Mouse (Mus musculus): ENCODE data around the gene Smagp. TPM values are rescaled to one million over a fixed set of nuclear protein-coding genes. Genes with fewer than 3 reads are reported as not detected.

Gene Smagp
- polyA plus RNA-seq, 1 experiment from 2014 or later, result 4.1 TPM

DNA sequence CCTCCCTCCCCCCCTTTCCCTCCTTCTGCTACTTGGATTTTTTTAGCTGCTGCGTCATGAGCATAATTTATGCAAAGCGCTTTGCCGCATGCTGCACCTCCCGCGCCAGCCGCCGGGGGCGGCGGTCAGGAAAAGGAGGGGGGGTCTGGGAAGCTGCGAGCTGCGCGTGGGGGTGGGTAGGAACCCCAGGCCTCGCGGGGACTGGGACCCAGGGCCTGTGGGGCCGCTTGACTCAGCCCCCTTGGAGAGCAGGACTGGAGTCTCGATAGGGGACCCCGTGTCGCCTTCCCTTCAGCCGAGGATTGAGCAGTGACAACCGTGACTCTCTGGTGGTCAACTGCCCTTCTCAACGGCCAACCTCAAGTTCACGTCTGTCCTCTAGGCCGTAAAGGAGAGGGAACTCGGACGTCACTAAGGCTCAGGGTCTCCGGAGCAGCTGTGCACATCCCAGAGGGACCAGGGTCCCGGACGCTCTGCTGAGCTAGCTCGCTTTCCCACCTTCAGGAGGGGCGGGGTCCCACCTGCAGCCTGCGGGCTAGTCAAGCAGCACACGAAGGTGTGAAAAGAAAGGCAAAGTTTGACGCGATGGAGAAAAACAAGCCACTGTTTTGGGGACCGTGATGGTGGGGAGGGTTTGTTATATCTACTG, 36.6 kb downstream of the Smagp start:
- Histone ChIP-seq H3K4me3 (peak overlapping the region; percentile 75), H3K27me3 (peaks cover 21% of the 10 kb centered on the region), H3K9ac (peak overlapping the region; percentile 95), H3K27ac (replicated peaks) (peak overlapping the region; percentile 90), H3K4me1 (replicated peaks) (peaks cover 27% of the 10 kb centered on the region), H3K4me2 (peak overlapping the region; percentile 80), H3K9me3 (no peaks in the 10 kb centered on the region), H3K36me3 (no peaks in the 10 kb centered on the region)
- under 1% methylated on average over 35 of the region's 35 CpGs for WGBS
- ATAC-seq (ENCODE audit: low read depth), result peak; percentile 68

DNA sequence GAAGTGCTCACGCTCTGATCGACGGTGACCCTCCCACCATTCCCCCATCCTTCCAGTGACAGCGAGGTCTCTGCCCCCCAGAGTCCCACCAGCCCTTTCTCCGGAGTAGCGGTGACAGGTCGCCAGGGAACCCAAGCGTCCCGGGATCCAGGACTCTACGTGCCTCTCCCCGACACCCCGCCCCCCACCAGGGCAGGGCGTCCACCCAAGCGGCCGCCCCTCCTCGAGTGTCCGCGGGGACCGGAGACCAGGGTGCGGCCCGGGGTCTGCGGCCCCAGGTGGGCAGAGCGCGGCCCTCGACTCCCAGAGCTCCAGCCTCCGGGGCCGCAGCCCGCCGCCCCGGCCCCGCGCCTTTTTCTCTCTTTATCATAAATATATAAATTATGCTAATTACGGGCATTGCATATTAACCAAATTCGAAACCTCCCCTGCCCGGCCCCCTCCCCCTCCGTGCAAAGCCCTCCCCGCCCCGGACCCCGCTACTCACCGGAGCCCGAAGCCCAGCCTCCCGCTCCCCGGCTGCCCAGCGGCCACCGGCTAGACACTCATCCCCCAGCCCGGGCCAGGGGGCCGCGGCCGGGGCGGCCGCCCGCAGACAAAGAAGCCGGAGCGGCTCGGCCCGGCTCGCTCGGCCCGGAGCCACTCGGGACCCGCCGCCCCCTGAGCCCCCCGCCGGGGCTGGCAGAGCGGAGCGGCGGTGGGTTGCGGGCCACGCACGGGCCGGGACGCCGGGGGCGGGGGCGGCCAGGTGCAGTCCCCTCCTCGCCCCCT, 37.3 kb downstream of the Smagp start, which contains the start of gene Pou6f1:
Gene Pou6f1, minus strand, starts transcription at position 709 of the 771 bp plus-strand sequence.
- Histone ChIP-seq H3K4me1 (replicated peaks) (peaks cover 20% of the 10 kb centered on the region), H3K4me3 (peak within 1 kb of the TSS; percentile 75), H3K4me2 (peak within 1 kb of the TSS; percentile 80), H3K9me3 (no peaks in the 10 kb centered on the region), H3K9ac (peak within 1 kb of the TSS; percentile 95), H3K36me3 (no peaks in the 10 kb centered on the region), H3K27me3 (peaks cover 21% of the 10 kb centered on the region), H3K27ac (replicated peaks) (peak within 1 kb of the TSS; percentile 90)
- peak; percentile 76 for ATAC-seq (ENCODE audit: low read depth)
- WGBS, result under 1% methylated on average over 75 of the region's 76 CpGs

DNA sequence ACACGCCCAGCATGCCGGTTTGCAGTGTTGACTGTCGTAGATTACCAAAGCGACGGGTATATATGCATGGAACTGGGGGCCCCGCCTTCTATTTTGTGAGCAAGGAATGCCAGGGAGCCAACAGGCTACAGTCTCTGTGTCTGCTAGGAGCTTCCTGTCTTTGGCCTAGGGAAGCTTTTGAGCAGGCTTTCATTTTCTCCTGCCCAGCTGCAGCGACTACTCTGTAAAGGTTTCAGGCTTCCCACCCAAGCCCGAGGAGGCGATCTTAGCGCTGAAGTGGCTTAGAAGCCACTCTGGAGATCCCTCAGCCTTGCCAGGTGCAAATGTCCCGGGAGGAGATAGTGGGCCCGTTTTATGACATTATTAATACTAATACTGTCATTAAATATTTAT, 37.9 kb downstream of the Smagp start:
- peak overlapping the region; percentile 80 for H3K4me2 ChIP-seq
- H3K9ac ChIP-seq, result peak overlapping the region; percentile 95
- H3K4me1 ChIP-seq (replicated peaks), result peaks cover 19% of the 10 kb centered on the region
- H3K27ac ChIP-seq (replicated peaks), result peak overlapping the region; percentile 90
- WGBS, result under 1% methylated on average over 12 of the region's 12 CpGs
- peaks cover 21% of the 10 kb centered on the region for H3K27me3 ChIP-seq
- ATAC-seq (ENCODE audit: low read depth), result no peak; the same call in 1 of the 2 replicates
- H3K9me3 ChIP-seq, result no peaks in the 10 kb centered on the region
- peak overlapping the region; percentile 75 for H3K4me3 ChIP-seq
- no peaks in the 10 kb centered on the region for H3K36me3 ChIP-seq

DNA sequence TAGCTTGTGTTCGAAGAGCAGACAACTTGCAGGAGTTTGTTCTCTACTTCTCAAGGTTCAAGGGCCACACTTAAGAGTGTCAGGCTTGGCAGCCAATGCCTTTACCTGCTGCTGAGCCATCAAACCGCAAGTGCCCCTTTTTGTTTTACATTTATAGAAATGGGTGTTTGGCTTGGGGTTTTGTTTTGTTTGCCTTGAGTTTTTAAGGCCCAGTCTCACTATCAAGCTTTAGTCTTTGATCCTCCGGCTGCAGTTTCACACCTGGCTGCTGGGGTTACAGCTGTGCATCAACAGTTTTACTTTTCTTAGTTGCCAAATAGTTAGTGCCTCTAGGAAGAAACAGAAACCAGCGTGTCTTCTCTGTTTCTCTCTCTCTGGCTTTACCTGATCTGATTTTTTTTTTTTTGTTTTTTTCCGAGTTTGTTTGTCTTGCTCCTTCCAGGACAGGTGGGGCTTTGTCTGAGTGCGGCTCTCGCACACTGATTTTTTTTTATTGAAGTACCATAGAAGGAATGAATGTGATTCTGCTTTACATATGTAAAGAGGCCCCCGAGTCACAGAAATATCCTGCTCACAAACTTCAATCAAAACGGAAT, 38.4 kb downstream of the Smagp start:
- peaks cover 17% of the 10 kb centered on the region for H3K27me3 ChIP-seq
- H3K4me1 ChIP-seq (replicated peaks), result peaks cover 19% of the 10 kb centered on the region
- H3K36me3 ChIP-seq, result no peaks in the 10 kb centered on the region
- H3K9ac ChIP-seq, result peak overlapping the region; percentile 95
- peak overlapping the region; percentile 75 for H3K4me3 ChIP-seq
- H3K9me3 ChIP-seq, result no peaks in the 10 kb centered on the region
- peak overlapping the region; percentile 80 for H3K4me2 ChIP-seq
- no peak for ATAC-seq (ENCODE audit: low read depth)
- peak overlapping the region; percentile 90 for H3K27ac ChIP-seq (replicated peaks)
- WGBS, result 21% methylated on average over 9 of the region's 9 CpGs

DNA sequence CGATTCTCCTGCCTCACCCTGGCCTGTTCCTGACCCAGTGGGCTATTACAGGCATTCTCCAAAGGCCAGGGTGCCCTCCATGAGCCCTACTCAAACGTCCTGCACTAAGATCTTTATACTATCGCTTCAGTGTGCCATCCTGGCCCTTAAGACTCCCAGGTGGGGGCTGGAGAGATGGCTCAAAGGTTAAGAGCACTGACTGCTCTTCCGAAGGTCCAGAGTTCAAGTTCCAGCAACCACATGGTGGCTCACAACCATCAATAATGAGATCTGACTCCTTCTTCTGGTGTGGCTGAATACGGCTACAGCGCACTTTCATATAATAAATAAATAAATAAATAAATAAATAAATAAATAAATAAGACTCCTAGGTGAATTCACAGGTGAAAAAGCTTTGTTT, 43.9 kb downstream of the Smagp start:
- H3K9ac ChIP-seq, result no peak overlapping the region
- ATAC-seq (ENCODE audit: low read depth), result no peak
- H3K27ac ChIP-seq (replicated peaks), result no peak overlapping the region
- no peak overlapping the region for H3K4me2 ChIP-seq
- 84% methylated on average over 6 of the region's 6 CpGs for WGBS
- peaks cover 37% of the 10 kb centered on the region for H3K36me3 ChIP-seq
- H3K4me3 ChIP-seq, result no peak overlapping the region
- no peaks in the 10 kb centered on the region for H3K9me3 ChIP-seq
- H3K27me3 ChIP-seq, result no peaks in the 10 kb centered on the region
- no peaks in the 10 kb centered on the region for H3K4me1 ChIP-seq (replicated peaks)

DNA sequence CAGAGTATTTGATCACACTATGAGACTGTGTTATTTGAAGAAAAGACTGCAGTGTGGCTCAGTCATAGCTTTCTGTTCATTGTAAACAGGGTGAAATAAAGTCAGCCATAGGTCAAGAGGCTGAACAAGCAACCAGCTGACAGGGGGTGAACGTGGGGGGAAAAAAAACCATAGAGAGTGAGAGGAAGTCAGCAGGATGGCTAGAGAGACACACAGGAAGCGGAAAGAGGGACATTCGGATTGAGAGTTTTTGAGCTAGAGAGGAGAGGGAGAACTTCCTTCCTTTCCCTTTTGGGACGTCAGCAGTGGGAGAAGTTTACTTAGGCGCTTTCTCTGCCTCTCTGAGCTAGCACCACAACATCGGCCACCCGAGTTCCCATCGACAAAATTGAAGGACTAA, 46.3 kb downstream of the Smagp start:
- Histone ChIP-seq H3K27ac (replicated peaks) (no peak overlapping the region), H3K9me3 (no peaks in the 10 kb centered on the region), H3K9ac (no peak overlapping the region), H3K36me3 (peaks cover 61% of the 10 kb centered on the region), H3K4me1 (replicated peaks) (no peaks in the 10 kb centered on the region), H3K4me2 (no peak overlapping the region), H3K4me3 (no peak overlapping the region), H3K27me3 (no peaks in the 10 kb centered on the region)
- ATAC-seq (ENCODE audit: low read depth), result no peak
- WGBS, result 74% methylated on average over 8 of the region's 8 CpGs

DNA sequence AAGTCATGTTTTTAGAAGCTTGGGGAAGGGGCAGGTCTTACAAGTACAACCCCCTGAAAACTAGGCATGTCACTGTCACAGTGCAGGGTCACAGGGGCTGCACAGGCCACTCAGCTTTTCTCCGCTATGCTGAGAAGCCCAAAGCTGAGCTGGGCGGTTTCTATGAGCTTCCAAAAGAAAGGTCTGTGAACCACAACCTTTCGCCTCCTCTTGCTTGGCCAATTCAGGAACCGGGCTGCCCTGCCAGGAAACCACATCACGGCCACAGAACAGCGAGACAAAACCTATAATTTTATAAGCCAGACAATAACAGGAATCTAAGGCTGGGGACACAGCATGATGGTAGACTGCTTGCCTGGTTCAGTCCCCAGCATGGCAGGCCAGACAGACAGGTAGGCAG, 48.4 kb downstream of the Smagp start:
- ATAC-seq (ENCODE audit: low read depth), result no peak
- Histone ChIP-seq H3K4me3 (no peak overlapping the region), H3K9me3 (no peaks in the 10 kb centered on the region), H3K9ac (no peak overlapping the region), H3K4me2 (no peak overlapping the region), H3K27me3 (no peaks in the 10 kb centered on the region), H3K36me3 (peaks cover 74% of the 10 kb centered on the region), H3K27ac (replicated peaks) (no peak overlapping the region), H3K4me1 (replicated peaks) (no peaks in the 10 kb centered on the region)
- WGBS, result 87% methylated on average over 6 of the region's 6 CpGs

DNA sequence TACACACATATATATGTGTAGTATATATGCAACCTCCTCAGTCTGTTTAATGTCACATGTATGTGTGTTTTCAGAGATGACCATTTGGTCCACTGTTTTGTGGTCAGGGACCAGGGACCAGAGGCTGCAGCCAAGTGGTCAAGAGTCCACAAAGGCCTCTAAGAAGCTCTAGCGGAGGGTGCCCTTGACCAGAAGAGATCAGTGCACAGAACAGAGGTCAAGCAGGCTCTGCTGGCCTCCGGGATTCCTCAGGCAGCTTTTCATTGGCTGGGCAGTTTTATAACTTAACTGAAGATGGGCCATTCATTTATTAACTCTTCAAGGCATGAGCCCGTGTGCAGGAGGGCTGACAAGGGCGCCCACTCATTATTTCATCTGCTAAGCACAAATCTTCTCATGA, 49.6 kb downstream of the Smagp start:
- ATAC-seq (ENCODE audit: low read depth), result no peak
- Histone ChIP-seq H3K4me1 (replicated peaks) (no peaks in the 10 kb centered on the region), H3K9me3 (no peaks in the 10 kb centered on the region), H3K27ac (replicated peaks) (no peak overlapping the region), H3K27me3 (no peaks in the 10 kb centered on the region), H3K36me3 (peaks cover 83% of the 10 kb centered on the region), H3K4me3 (no peak overlapping the region), H3K9ac (no peak overlapping the region), H3K4me2 (no peak overlapping the region)
- 74% methylated on average over 4 of the region's 4 CpGs for WGBS

DNA sequence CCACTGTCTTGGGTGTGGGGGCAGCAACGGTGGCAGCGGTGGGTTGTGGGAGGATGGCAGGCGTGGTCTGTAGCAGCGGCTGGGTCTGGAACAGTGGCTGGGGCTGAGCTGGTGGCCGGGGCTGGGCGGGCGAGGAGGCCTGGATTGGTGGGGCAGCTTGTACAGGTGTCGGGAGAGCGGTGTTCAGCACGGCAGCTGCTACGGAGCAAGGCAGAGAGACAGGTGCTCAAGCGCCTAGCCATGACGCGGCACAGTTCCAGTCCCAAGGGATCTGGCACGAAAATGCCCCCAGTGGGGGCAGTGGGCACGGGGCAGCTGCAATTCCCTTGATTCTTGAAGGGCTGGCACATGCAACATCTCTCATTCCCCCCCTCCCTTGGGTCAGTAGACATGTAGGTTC, 50.8 kb downstream of the Smagp start:
- no peak overlapping the region for H3K27ac ChIP-seq (replicated peaks)
- no peaks in the 10 kb centered on the region for H3K27me3 ChIP-seq
- WGBS, result 92% methylated on average over 16 of the region's 16 CpGs
- no peaks in the 10 kb centered on the region for H3K4me1 ChIP-seq (replicated peaks)
- no peak for ATAC-seq (ENCODE audit: low read depth)
- H3K9ac ChIP-seq, result no peak overlapping the region
- H3K9me3 ChIP-seq, result no peaks in the 10 kb centered on the region
- peaks cover 77% of the 10 kb centered on the region for H3K36me3 ChIP-seq
- no peak overlapping the region for H3K4me3 ChIP-seq
- no peak overlapping the region for H3K4me2 ChIP-seq

DNA sequence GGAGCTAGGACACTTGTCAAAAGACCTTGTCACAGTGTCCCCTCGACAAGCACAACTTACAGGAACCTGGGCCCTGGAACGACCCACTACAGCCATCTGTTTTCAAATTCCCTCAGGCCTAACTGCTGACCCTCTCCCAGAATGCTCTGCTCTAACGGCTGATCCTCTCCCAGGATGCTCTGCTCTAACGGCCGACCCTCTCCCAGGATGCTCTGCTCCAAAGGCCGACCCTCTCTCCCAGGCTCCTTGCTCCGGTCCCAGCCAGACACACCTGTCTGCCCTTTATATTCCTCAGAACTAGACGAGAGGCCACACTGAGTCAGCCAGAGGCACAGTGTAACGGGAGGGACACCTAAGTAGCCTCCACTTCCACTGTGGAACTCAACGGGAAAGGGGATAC, 56.6 kb downstream of the Smagp start:
- 91% methylated on average over 10 of the region's 10 CpGs for WGBS
- no peak overlapping the region for H3K4me2 ChIP-seq
- H3K9ac ChIP-seq, result no peak overlapping the region
- no peak overlapping the region for H3K4me3 ChIP-seq
- no peak overlapping the region for H3K27ac ChIP-seq (replicated peaks)
- no peaks in the 10 kb centered on the region for H3K4me1 ChIP-seq (replicated peaks)
- no peak for ATAC-seq (ENCODE audit: low read depth)
- no peaks in the 10 kb centered on the region for H3K9me3 ChIP-seq
- peaks cover 78% of the 10 kb centered on the region for H3K36me3 ChIP-seq
- H3K27me3 ChIP-seq, result no peaks in the 10 kb centered on the region

DNA sequence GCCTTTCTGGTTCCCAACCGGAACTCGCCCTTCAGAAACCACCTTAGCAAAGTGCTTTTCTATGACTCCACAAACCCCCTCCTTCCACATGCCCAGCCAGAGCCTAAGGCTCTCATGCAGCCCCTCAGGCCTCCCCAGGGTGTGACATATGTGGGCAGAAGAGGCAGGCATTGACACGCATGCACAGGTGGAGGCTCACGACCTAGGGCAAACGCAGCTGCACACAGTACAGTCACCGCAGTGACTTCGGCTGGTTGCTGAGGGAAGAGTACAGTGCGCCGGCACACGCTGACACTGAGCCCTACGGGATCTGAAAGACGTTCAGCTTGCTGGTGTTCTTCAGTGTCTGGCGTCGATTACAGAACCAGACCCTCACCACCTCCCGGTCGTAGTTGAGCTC, 58.8 kb downstream of the Smagp start:
- Histone ChIP-seq H3K27me3 (no peaks in the 10 kb centered on the region), H3K4me3 (no peak overlapping the region), H3K4me2 (no peak overlapping the region), H3K27ac (replicated peaks) (no peak overlapping the region), H3K9me3 (no peaks in the 10 kb centered on the region), H3K9ac (no peak overlapping the region), H3K36me3 (peaks cover 65% of the 10 kb centered on the region), H3K4me1 (replicated peaks) (peaks cover 11% of the 10 kb centered on the region)
- WGBS, result 82% methylated on average over 16 of the region's 16 CpGs
- no peak for ATAC-seq (ENCODE audit: low read depth)

DNA sequence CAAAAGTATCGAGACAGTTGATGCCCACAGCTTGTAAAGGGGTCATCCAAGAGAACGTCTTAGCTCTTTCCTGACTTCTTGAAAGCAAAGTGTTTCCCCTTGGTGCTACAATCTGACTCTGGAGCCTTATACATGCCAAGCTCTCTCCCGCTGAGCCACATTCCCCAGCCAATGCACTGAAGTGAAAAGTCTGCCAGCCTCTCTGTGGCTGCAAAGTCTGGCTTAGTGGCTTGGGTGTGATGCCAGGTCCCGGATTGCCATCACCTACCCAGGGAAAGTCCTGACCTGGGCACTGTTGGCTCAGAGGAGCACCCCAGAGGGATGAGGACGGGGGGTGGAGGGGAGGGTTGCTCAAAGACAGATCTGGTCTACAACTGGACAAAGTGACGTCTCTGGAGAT, 59.9 kb downstream of the Smagp start:
- Histone ChIP-seq H3K27ac (replicated peaks) (no peak overlapping the region), H3K36me3 (peaks cover 58% of the 10 kb centered on the region), H3K9ac (no peak overlapping the region), H3K4me3 (no peak overlapping the region), H3K9me3 (no peaks in the 10 kb centered on the region), H3K4me1 (replicated peaks) (peaks cover 11% of the 10 kb centered on the region), H3K4me2 (no peak overlapping the region), H3K27me3 (no peaks in the 10 kb centered on the region)
- no peak for ATAC-seq (ENCODE audit: low read depth)
- 88% methylated on average over 6 of the region's 6 CpGs for WGBS

Measured in neural tube, embryonic 13.5 days (tissue).